Mouse (Mus musculus) liver, postnatal 0 days (tissue): ENCODE data around the gene Pcdh15.

ENCODE experiments used
- CTCF ChIP-seq: sonication (generic); IDR thresholded peaks from 2 replicates; pipeline ENCODE4 v1.5.1; 2016; ENCODE audit warnings: antibody characterized with exemption, low read depth
- EP300 ChIP-seq: IDR thresholded peaks from 2 replicates; pipeline ENCODE4 v1.6.1; 2016; ENCODE audit warnings: antibody characterized with exemption, low read depth, mild to moderate bottlenecking

DNA sequence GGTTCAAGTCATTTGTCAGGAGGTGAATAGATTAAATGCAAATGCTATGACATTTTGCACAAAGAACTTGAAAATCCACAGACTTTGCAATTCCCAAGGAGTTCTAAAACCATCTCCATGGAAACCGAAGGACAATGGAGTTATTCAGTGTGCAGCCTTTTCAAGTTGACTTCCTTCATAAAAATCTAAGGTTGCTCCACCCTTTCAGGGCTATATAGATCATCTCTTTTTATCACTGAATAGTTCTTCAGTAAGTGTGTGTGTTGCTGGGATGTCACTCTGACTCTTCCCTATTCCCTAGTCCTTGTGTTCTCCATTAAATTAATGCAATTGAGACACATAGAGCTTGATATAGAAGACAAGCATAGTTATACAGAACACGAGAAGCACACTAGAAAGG, 1508.5 kb downstream of the Pcdh15 start:
- TF ChIP-seq EP300, result no peak
- no peak for TF ChIP-seq CTCF
